Mouse (Mus musculus) layer of hippocampus, postnatal 10 days (tissue): ENCODE data around the gene Ly6g5c. TPM values are rescaled to one million over a fixed set of nuclear protein-coding genes. Genes with fewer than 3 reads are reported as not detected.

Experiments
- DNase-seq, 2 experiments: peaks; one replicate each; pipeline ENCODE4 v3.0.0; 2021; ENCODE audit warnings: low spot score in 2 of 2
- total RNA-seq, 2 experiments: library from RNA; stranded (reverse); gene quantifications; 2 replicates each; pipeline ENCODE4 v1.2.3; 2021

Ly6g5c gene
- total RNA-seq, 2 experiments from 2014 or later: not detected

DNA sequence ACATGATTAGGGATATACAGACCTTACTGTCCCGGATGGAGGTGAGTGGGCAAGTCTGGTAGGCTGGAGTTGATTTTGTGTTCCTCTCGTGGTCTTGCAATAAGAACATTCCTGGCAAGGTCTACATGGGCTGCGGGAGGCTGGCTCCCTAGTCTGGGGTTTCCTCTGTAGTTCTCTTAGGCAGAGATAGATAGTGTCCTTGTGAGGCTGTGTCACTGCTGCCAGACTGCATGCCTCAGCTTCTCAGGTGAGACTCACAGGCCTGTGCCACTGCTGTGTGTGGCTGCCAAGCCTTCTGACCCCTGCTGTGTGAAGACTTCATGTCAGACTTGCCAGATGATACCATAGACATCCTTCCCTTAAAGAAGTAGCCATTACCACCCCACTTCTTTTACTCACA, 31.2 kb downstream of the Ly6g5c start:
- no peak for DNase-seq

DNA sequence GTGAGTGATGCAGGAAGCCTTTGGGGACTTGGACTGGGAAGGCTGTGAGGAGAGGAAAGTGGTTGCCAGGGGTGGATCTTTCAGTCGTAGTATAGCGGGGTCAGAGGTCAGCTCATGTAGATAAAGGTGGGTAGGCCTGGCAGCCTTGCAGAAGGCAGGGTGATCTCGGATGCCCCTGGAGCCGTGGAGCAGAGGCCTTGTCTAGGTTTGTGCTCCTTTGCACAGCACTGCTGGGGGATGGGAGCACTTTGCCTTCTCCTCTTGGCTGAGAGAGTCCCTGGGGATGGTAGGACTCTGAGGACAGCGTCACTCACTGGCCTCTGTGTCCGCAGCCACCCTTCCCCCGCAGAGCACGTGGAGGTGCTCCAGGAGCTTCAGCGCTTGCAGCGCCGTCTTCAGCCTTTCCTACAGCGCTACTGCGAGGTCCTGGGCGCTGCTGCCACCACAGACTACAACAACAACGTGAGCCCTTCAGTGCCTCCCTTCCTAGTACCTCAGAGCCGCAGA, 32.5 kb downstream of the Ly6g5c start:
- no peak for DNase-seq

GRCm38 (mm10) chr17:35141971-35142370, 33.9 kb downstream of the Ly6g5c start:
- no peak for DNase-seq

DNA sequence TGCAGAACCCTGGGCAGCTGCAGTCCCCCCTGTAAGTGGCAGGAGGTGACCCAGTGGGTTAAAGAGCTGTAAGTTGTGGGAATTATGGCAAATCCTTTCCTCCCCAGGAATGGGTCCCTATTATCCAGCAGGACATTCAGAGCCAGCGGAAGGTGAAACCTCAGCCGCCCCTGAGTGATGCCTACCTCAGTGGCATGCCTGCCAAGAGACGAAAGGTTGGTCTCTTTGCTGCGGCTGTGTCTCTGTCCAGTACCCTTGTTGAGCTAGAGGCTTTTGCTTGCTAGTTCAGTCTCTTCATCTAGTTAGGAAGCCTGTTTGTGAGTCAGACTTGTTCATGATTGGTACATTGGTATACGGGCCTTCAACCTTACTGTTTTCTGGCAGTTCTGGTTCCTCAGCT, 38.1 kb downstream of the Ly6g5c start:
- DNase-seq: no peak

GRCm38 (mm10) chr17:35147348-35147747, 39.3 kb downstream of the Ly6g5c start:
- DNase-seq: no peak

DNA sequence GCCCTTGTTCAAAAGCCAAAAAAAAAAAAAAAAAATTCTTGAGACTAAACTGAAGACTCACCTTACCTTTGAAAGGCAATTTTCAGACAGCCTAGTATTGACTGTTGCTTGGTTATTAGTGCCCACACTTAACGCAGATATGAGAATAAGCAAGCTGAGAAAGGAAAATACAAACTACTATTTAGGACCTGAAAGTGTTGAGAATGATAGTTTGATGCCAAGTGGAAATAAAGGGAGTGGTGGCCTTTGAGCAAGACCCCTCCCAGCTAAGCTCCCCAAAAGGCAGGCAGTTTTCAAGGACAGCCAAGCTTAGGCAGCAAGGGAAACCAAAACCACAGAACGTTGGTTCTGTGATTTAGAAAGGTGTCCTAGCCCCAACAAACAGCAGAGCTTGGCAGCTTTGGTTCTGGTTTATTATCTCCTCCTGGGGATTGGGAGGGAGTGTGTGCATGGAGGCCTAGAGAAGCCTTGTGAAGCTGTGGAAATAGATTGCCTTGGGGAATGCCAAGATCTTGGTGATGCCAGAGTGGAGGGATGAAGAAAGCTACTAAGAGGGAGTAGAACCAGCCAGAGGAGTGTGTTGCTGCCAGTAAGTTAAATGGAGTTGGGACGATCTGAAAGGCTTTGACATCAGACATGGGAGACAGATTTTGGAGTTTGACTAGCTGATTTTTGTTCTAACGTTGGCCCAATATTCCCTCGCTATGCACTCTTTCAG, 40.0 kb downstream of the Ly6g5c start:
- DNase-seq: no peak

GRCm38 (mm10) chr17:35152121-35152520, 44.0 kb downstream of the Ly6g5c start:
- no peak for DNase-seq

- no peak for DNase-seq
These were observed 45.0 kb downstream of the Ly6g5c start for GRCm38 (mm10) chr17:35153077-35153476.

DNA sequence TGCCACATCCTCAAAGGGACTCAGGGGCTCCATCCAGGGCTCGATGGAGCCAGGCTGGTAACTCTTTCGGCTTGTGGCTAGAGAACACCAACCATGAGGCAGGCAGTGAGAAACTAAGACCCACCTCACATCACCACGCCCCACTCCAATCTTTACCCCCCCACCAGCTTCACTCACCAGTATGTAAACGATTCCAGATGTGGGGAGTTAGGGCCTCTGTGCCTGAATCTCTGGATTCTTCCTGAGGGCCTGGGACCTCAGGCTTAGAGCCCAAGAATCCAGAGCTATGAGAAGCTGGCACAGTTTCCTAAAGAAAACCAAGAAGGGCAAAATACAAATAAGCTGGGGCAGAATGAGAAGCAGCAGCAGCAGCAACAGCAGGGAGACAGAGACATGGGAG, 45.9 kb downstream of the Ly6g5c start:
- DNase-seq: no peak

GRCm38 (mm10) chr17:35154616-35155015, 46.5 kb downstream of the Ly6g5c start:
- DNase-seq: no peak

- no peak for DNase-seq
These were observed 47.4 kb downstream of the Ly6g5c start for GRCm38 (mm10) chr17:35155451-35155850.

DNA sequence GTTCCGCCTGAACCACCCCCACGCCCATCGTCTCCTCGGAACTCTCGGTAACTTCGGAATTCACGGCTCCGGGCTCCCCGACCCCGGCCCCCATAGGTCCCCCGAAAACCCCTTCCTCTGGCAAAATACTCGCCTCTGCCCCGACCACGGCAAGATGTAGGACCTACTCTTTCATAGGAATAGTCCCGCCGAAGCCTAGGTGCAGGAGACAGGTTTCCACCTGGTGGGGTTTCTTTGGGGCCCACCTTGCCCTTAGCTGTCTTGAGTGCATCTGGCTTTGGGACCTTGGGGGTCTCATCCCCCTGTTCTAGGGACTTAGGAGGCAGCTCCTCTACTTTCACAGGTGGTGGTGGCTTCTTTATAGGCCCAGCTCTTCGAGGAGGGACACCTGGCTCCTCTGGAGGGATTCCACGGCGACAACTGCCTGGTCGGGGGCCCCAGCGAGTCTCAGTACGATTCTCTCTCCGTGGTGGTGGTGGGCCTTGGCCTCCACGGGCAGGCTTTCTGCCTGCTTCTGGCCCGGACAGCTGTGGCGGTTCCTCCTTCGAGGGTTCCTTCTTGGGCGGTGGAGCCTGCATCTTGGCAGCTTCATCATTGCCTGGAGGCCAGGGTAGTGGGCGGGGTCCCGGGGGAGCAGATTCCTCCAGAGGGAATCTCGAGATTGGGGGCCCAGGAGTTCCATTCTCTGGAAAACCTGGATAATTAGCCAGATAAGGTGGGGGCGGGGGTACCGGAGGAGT, 48.6 kb downstream of the Ly6g5c start:
- DNase-seq: no peak

DNA sequence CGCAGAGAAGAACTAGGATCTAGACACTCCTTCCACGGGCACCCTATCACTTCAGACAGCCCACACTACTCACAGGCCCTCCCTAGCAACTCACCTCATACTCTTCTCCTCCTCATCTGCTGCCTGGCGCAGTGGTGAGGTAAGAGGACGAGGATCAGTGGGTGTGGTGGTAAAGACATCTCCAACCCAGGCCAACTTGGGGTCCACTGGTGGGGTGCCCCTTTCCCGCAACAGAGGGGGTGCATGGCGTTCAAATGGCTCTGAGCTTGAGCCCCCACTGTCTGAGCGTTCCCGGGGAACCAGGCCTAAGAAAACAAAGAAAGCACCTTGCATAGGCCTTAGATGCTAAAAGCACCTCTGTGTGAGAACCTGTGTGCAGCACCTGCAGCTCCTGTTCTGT, 49.2 kb downstream of the Ly6g5c start:
- DNase-seq: no peak

GRCm38 (mm10) chr17:35157661-35158175, 49.6 kb downstream of the Ly6g5c start:
- DNase-seq: no peak

DNA sequence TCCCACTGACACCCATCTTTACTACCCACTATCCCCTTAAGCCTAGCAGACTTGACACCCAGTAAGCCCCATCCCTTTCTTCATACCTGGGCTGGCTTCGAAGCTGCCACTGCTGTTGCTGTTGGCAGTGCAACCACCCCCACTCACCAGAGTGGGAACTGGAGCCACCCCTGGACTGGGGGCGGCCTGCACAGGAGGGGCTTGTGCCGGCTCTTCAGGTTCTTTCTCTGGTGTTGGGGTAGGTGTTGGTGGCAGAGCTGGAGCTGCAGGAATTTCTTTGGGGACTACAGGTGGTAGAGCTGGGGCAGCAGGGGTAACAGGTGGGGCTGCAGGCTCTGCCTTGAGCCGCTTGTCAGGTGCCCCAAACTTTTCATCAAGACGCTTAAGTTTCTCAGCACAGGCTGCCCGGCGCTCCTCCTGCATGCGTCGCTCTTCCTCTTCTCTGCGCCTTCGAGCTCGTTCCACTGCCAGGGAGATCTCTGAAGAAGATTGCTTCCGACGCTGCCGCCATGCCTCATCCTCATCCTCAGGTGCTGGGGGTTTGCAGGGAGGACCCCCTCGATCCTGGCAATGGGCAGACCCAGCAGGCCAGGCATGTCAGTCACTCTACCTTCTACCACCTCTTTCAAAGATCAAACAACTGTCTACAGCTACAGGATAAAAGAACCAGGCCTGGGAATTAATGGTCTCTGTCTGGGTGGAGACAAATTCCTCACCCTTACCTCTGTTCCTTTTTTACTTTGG, 50.9 kb downstream of the Ly6g5c start:
- no peak for DNase-seq

- DNase-seq: no peak
These were observed 51.6 kb downstream of the Ly6g5c start for GRCm38 (mm10) chr17:35159638-35160037.

GRCm38 (mm10) chr17:35161421-35161820, 53.3 kb downstream of the Ly6g5c start:
- DNase-seq: no peak
